Mouse (Mus musculus) skeletal muscle tissue, postnatal 0 days (tissue): ENCODE measurements around the gene Gnao1. TPM values are rescaled to one million over a fixed set of nuclear protein-coding genes. Genes with fewer than 3 reads are reported as not detected.

Experiments used
- microRNA-seq, 2 experiments: library from miRNA; unstranded; fragments of <30 nt; microRNA quantifications; one replicate each; pipeline ENCODE4; 2016
- polyA plus RNA-seq: library from polyadenylated mRNA; unstranded; fragments of >200 nt; fragmentation: Nextera tagmentation; extraction: Ambion mirVana; gene quantifications from 2 replicates; pipeline ENCODE4 v1.2.1, GENCODE M21; 2015

Gnao1 gene
- polyA plus RNA-seq, result 2.4 and 2.5 TPM in 2 replicates

DNA sequence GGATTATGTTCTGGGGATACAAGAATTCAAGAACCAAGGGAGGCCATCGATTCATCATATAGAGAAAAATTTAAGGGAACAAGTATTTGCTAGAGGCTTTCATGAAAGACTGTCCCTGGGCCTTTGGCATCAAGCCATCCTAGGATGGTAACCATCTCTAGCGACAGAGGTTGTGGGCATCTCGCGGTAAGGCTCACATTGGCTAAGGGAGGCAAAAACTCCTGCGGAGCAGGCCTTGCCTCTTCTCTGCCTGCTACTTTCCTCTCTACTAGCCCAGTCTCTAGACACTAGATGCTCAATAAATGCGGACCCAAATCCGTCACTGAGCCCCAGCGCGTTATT, at the start of gene Gnao1:
TSS of gene Gnao1 (plus strand) at position 281 of the 342 bp plus-strand sequence.

DNA sequence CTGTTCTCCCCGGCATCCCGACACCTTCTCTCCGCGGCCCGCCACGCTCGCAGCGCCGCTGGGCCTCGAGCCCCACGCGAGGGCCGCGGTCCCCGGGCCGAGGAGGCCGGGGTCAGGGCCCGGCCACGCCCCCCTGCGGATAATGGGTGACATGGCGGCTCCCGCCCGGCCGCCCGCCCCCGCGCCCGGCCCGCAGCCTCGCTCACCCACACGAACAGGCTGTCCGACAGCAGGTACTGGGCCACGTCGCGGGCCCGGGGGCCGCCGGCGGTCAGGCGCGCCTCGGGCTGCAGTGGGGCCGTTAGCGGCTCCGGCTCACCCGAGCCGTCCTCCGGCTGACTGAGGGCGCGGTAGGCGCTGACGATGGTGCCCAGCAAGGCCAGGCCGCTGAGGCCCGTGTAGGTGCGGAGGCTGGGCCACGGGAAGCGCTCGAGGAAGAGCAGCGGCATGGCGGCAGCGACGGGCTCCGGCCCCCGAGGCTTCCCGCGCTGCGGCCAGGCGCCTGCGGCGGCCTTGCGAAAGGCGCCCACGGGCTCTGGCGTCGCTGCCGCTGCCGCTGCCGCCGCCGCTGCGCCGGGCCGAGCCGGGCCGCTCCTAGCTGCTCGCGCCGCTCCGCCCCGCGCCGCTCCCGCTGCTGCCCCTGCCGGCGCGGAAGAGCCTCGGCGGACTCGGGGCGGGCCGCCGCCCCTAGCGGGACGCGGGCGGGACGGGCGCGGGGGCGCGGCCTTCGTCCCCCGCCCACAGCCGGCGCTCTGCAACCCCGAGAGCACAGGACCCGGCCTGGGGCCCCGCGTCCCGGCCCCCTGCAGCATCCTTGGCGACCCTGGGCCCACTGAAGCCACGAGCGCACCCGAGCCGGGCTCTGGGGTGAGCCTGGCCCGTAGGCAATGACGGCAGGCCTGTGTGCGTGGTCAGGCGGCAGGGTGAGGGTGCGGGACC, 202.5 kb downstream of the Gnao1 start, which contains the start of gene Amfr:
TSS of gene Amfr (minus strand) at position 830 of the 939 bp plus-strand sequence.

Small RNA genes lying within 50 kb of the gene (microRNA-seq; reads per million reads assigned to microRNA genes)
- 0 reads per million in 2 experiments for gene Gm24159

Other genes with a start within 250 kb of the Gnao1 start
- gene Amfr, start 202.9 kb downstream of the Gnao1 start, polyA plus RNA-seq, result 45.8 and 49.6 TPM in 2 replicates
- gene Nudt21, start 227.1 kb downstream of the Gnao1 start, polyA plus RNA-seq, result 49.1 and 53.9 TPM in 2 replicates
- gene Ogfod1, start 227.2 kb downstream of the Gnao1 start, polyA plus RNA-seq, result 6.0 and 6.5 TPM in 2 replicates